Mouse (Mus musculus): Measurements from ENCODE around the gene Vmn1r27. TPM values are rescaled to one million over a fixed set of nuclear protein-coding genes. Genes with fewer than 3 reads are reported as not detected.

The Vmn1r27 gene
- not detected for total RNA-seq (2023)

DNA sequence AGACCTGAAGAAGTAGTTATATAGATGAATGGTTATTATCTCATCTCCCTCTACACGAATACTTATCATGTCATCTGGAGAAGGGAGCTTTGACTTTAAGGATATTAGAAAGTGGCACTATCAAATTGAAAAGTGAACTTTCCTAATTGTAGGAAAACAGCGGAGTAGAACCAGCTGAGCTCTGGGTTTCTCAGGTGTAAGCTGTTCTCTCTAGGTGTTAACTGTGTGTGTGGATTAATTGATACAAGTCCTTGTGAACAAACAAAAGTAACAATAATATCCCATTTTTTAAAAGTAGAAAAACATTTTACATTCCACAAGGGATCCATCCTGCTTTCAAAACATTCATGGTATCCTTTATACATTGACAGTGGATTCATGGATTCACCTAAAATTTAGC is at the start of gene Vmn1r27:
TSS of gene Vmn1r27 (minus strand) at position 101 of the 400 bp plus-strand sequence.

DNA sequence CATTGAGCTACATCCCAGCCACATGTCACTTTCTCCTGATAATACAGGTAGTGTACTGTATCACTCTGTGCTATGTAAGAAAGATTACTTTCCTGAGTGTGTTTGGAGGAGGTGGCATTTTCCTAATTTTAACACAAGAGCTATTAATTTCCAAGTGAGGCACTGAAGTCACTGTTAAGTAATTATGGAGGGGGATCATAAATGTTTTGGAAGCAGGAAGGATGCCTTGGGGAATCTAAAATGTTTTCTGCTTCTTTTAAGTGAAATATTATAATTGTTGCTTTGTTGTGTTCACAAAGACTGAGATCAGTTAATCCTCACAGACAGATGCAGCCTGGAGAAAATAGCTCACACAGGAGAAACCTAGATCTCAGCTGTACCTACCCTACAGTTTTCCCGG is 43.1 kb upstream of the Vmn1r27 start, which contains the start of gene Vmn1r28:
TSS of gene Vmn1r28 (plus strand) at position 301 of the 400 bp plus-strand sequence.

Other genes with a start within 250 kb of the Vmn1r27 start
- gene Vmn1r25, start 238.0 kb downstream of the Vmn1r27 start, total RNA-seq (2023): not detected
- not detected for gene Vmn1r26, start 203.7 kb downstream of the Vmn1r27 start, total RNA-seq (2023)
- gene Vmn1r28, start 43.2 kb upstream of the Vmn1r27 start, total RNA-seq (2023): not detected
- not detected for gene Vmn1r29, start 82.7 kb upstream of the Vmn1r27 start, total RNA-seq (2023)
- gene Vmn1r30, start 224.6 kb upstream of the Vmn1r27 start, total RNA-seq (2023): not detected